Mouse (Mus musculus) right cerebral cortex, postnatal 4 days (tissue): Measurements from ENCODE around the gene Hist1h2ad.
"Not testable (repeated sequence)": the region's sequence is repeated elsewhere in the genome, so short reads cannot be mapped to it uniquely, and the experiment has no call there.

Experiments used
- DNase-seq: peaks from one replicate; pipeline ENCODE4 v3.0.0-alpha.2; 2022

The Hist1h2ad gene

GRCm38 (mm10) chr13:23573898-23574524 lies at the start of gene Hist1h2ad, which contains the start of gene Hist1h2bf:
Hist1h2ad (plus strand) TSS chr13:23574381.
Hist1h2bf (minus strand) TSS chr13:23574196.
- DNase-seq, result peak; percentile 77

GRCm38 (mm10) chr13:23524654-23525053 lies 49.5 kb upstream of the Hist1h2ad start:
- peak; percentile 82 for DNase-seq

- DNase-seq, result no peak
These were observed 48.3 kb upstream of the Hist1h2ad start for GRCm38 (mm10) chr13:23525901-23526300.

- peak; percentile 95 for DNase-seq
These were observed 47.9 kb upstream of the Hist1h2ad start for GRCm38 (mm10) chr13:23526312-23526711.

GRCm38 (mm10) chr13:23529005-23529404 lies 45.2 kb upstream of the Hist1h2ad start:
- no peak for DNase-seq

- no peak for DNase-seq
These were observed 44.6 kb upstream of the Hist1h2ad start for GRCm38 (mm10) chr13:23529480-23530165.

- DNase-seq, result peak; percentile 60
These were observed 43.8 kb upstream of the Hist1h2ad start for GRCm38 (mm10) chr13:23530181-23530900.

GRCm38 (mm10) chr13:23530901-23531875 lies 43.0 kb upstream of the Hist1h2ad start, which contains the start of gene Hist1h4h:
Hist1h4h (plus strand) TSS chr13:23531050.
- peak; percentile 88 for DNase-seq

GRCm38 (mm10) chr13:23532262-23533075 lies 41.7 kb upstream of the Hist1h2ad start:
- DNase-seq, result no peak

GRCm38 (mm10) chr13:23533560-23534367 lies 40.4 kb upstream of the Hist1h2ad start, which contains the start of gene Hist1h2af:
Hist1h2af (plus strand) TSS chr13:23533906.
- DNase-seq, result peak; percentile 51

GRCm38 (mm10) chr13:23534368-23535131 lies 39.6 kb upstream of the Hist1h2ad start:
- no peak for DNase-seq

GRCm38 (mm10) chr13:23535137-23536075 lies 38.8 kb upstream of the Hist1h2ad start, which contains the start of gene Hist1h3g:
Hist1h3g (plus strand) TSS chr13:23535422.
- DNase-seq, result peak; percentile 87

GRCm38 (mm10) chr13:23536076-23536822 lies 37.9 kb upstream of the Hist1h2ad start:
- no peak for DNase-seq

GRCm38 (mm10) chr13:23537006-23537710 lies 37.0 kb upstream of the Hist1h2ad start:
- DNase-seq, result no peak

GRCm38 (mm10) chr13:23538249-23538648 lies 35.9 kb upstream of the Hist1h2ad start:
- no peak for DNase-seq

GRCm38 (mm10) chr13:23539821-23540220 lies 34.4 kb upstream of the Hist1h2ad start:
- DNase-seq, result not testable (repeated sequence)

- no peak for DNase-seq
These were observed 32.7 kb upstream of the Hist1h2ad start for GRCm38 (mm10) chr13:23541497-23541896.
